Mouse (Mus musculus) left cerebral cortex, adult 9 months (tissue): ENCODE results near the gene Gm28044.
"Not testable (repeated sequence)": the region's sequence is repeated elsewhere in the genome, so short reads cannot be mapped to it uniquely, and the experiment has no call there.

Experiments
- DNase-seq, 2 experiments: peaks; one replicate each; pipeline ENCODE4 v3.0.0; 2022; ENCODE audit warnings: low spot score in 2 of 2

Gene Gm28044

GRCm38 (mm10) chr13:67360131-67360744, at the start of gene Gm28044, which contains the start of gene Zfp953:
Gene Gm28044, minus strand, starts transcription at chr13:67360536.
Gene Zfp953, minus strand, starts transcription at chr13:67360605.
- peak; percentile 57 to 94 for DNase-seq

- DNase-seq = peak in 1 of 2 experiments; percentile 70
Observed at GRCm38 (mm10) chr13:67399183-67399903, 39.0 kb upstream of the Gm28044 start, which contains the start of gene Zfp429. Gene Zfp429, minus strand, starts transcription at chr13:67399819.

- DNase-seq = not testable (repeated sequence)
Observed at GRCm38 (mm10) chr13:67376255-67376654, 15.9 kb upstream of the Gm28044 start.

- DNase-seq = peak in 1 of 2 experiments; percentile 62
Observed at GRCm38 (mm10) chr13:67375050-67375911, 14.9 kb upstream of the Gm28044 start, which contains the start of the genes Gm28041 and Zfp456. Gene Gm28041, minus strand, starts transcription at chr13:67375733. Gene Zfp456, minus strand, starts transcription at chr13:67375810.

- DNase-seq = no peak
Observed at GRCm38 (mm10) chr13:67351854-67352253, 8.5 kb downstream of the Gm28044 start.

- no peak for DNase-seq
Observed at GRCm38 (mm10) chr13:67343422-67343821, 16.9 kb downstream of the Gm28044 start.

GRCm38 (mm10) chr13:67332877-67333276, 27.5 kb downstream of the Gm28044 start:
- no peak for DNase-seq

GRCm38 (mm10) chr13:67332019-67332724, 28.2 kb downstream of the Gm28044 start, which contains the start of gene Zfp595:
Gene Zfp595, minus strand, starts transcription at chr13:67332570.
- DNase-seq = peak; percentile 68 to 88

- no peak for DNase-seq
Observed at GRCm38 (mm10) chr13:67306718-67307117, 53.6 kb downstream of the Gm28044 start.

GRCm38 (mm10) chr13:67305822-67306672, 54.3 kb downstream of the Gm28044 start, which contains the start of gene Zfp457:
Gene Zfp457, minus strand, starts transcription at chr13:67306485.
- peak; percentile 88 to 94 for DNase-seq

GRCm38 (mm10) chr13:67278314-67278713, 82.0 kb downstream of the Gm28044 start, which contains the start of gene Zfp458:
Gene Zfp458, minus strand, starts transcription at chr13:67278466.
- DNase-seq = peak; percentile 7 to 35

GRCm38 (mm10) chr13:67269383-67270065, 90.8 kb downstream of the Gm28044 start:
- DNase-seq = not testable (repeated sequence)

GRCm38 (mm10) chr13:67268568-67269369, 91.6 kb downstream of the Gm28044 start:
- DNase-seq = peak; percentile 73 to 86
